Mouse (Mus musculus): ENCODE data around the gene Fam166a. TPM values are rescaled to one million over a fixed set of nuclear protein-coding genes. Genes with fewer than 3 reads are reported as not detected.

The Fam166a gene
- polyA plus RNA-seq, 1 experiment from 2014 or later, result 0.43 TPM

DNA sequence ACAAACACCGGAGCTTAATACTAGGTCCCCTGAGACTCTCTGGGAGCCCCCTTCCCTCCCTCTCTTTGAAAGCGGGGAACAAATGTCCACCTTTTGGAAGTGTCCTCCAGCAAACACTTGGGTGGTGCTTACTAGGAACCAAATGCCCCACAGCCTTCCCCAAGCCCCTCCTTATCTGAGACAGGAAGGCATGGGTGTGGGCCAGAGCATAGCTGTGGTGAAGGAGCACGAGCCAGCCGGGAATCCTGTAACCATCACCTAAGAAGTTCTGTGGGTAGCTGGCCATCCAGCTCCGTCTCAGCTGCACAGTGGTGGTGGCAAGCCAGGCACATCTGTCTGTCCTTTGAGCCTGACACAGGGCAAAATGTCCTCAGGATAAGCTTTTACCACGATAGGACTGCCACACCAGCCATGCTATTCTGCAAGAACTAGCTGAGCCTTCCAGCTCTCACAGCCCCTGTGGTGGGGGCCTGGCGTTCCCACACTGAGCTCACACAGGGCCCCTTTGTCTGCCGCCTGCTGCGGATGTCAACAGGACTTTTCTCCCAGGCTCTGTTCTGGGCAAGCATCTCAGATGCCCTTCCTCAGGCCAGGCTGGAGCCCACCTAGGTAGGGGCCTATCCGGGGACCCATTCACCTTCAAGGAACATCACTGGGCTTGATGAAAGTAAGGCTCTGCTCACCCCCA, 40.1 kb upstream of the Fam166a start:
- peaks cover 47% of the 10 kb centered on the region for H3K4me1 ChIP-seq
- peak overlapping the region; percentile 21 for H3K4me2 ChIP-seq
- ATAC-seq (replicated peaks), result no peak
- H3K9ac ChIP-seq, result no peak overlapping the region; the same call in 1 of the 2 replicates
- no peak overlapping the region for H3K4me3 ChIP-seq
- H3K27me3 ChIP-seq (replicated peaks), result no peaks in the 10 kb centered on the region
- peak overlapping the region; percentile 76 for H3K27ac ChIP-seq
- H3K9me3 ChIP-seq, result no peaks in the 10 kb centered on the region
- no peaks in the 10 kb centered on the region for H3K36me3 ChIP-seq (replicated peaks)
- WGBS, result 21% methylated on average over 10 of the region's 10 CpGs

DNA sequence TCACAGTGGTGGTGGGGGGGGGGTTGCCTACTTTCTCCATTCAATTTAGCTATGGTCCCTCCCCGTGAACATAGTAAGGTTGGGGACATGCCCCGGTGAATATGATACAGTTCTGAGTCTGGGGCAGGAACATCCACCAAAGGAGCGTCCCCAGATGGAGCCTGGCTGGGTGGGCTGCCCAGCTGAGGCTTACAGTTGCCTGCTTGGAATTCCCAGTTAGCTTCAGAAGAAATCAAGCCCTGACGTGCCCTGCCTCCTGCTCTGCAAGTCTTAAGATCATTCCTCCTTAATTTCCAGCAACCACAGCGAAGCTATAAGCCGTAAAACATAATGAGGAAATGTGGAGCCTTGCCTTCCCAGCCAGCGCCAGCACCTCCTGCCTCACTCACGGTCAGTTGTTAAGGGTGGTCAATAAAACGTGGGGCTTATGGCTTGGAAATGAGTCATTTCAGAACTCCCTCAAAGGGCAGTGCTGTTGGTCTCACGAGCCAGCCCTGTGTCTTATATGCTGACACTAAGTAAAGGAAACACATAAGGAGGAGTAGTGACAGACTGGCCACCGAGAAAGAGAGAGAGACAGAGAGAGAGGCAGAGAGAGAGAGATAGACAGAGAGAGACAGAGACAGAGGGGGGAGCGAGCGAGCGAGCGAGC, 38.9 kb upstream of the Fam166a start:
- no peaks in the 10 kb centered on the region for H3K9me3 ChIP-seq
- ATAC-seq (replicated peaks), result no peak
- H3K4me2 ChIP-seq, result peak overlapping the region; percentile 77
- H3K9ac ChIP-seq, result 0 out of 2 replicates have a peak overlapping the region, but pooled peaks have one; percentile 25
- H3K4me3 ChIP-seq, result peak overlapping the region; percentile 65
- H3K27ac ChIP-seq, result peak overlapping the region; percentile 70
- 36% methylated on average over 15 of the region's 15 CpGs for WGBS
- H3K4me1 ChIP-seq, result peaks cover 50% of the 10 kb centered on the region
- no peaks in the 10 kb centered on the region for H3K36me3 ChIP-seq (replicated peaks)
- no peaks in the 10 kb centered on the region for H3K27me3 ChIP-seq (replicated peaks)

DNA sequence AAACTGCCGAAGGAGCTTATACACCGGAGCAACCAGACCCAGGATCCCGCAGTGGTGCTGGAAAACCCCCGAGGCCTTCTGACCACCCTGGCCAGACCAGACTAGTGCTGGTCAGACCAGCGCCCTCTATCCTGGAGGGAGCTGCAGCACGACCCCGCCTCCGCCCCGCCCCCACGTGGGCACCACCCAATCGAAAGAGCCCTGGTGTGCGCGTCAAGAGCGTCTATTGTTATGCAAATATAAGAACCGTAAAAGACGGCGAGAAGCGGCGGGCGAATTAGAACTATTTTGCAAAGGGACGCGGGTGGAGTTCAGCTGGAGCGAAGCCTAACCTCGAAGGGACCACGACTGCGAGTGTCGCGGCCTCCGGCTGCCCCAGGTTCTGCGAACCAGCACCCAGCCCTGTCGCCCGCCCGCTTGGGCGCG, 38.1 kb upstream of the Fam166a start, which contains the start of gene Nrarp:
Gene Nrarp (plus strand): TSS at position 281 of the 426 bp plus-strand sequence.
- Histone ChIP-seq H3K4me1 (peaks cover 52% of the 10 kb centered on the region), H3K27ac (peak within 1 kb of the TSS; percentile 79), H3K36me3 (replicated peaks) (no peaks in the 10 kb centered on the region), H3K4me2 (peak within 1 kb of the TSS; percentile 77), H3K9ac (peak within 1 kb of the TSS; percentile 53), H3K9me3 (no peaks in the 10 kb centered on the region), H3K27me3 (replicated peaks) (no peaks in the 10 kb centered on the region), H3K4me3 (peak within 1 kb of the TSS; percentile 65)
- WGBS, result under 1% methylated on average over 35 of the region's 35 CpGs
- peak; percentile 91 for ATAC-seq (replicated peaks)

GRCm38 (mm10) chr2:25180973-25181890, 37.3 kb upstream of the Fam166a start:
- Histone ChIP-seq H3K36me3 (replicated peaks) (no peaks in the 10 kb centered on the region), H3K4me2 (peak overlapping the region; percentile 77), H3K9me3 (no peaks in the 10 kb centered on the region), H3K27ac (peak overlapping the region; percentile 79), H3K9ac (peak overlapping the region; percentile 53), H3K4me3 (peak overlapping the region; percentile 65), H3K27me3 (replicated peaks) (no peaks in the 10 kb centered on the region), H3K4me1 (peaks cover 55% of the 10 kb centered on the region)
- ATAC-seq (replicated peaks), result peak; percentile 38
- under 1% methylated on average over 100 of the region's 100 CpGs for WGBS

DNA sequence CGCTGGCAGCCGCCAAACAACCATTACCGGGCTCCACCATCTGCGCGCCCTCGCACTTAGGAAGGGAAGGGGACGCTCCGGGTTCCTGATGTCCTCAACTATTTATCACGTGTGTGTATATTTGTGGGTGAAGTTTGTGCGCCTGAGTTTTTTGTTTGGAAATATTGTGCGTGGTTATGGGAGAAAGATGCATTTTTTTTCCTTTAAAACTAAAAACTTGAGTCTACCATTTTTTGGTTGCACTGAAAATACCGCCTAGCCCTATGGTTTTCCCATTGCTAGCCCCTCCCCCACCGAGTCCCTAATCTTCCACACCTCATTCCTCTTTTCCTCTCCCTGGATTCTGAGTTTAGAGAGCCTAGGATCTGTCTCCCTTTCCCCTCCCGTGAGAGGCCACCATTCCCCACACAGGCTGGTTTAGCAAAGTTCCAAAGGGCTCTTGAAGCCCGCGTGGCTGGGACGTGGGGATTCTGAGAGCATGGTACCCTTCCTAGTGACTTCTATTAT, 36.6 kb upstream of the Fam166a start:
- Histone ChIP-seq H3K4me2 (peak overlapping the region; percentile 77), H3K9me3 (no peaks in the 10 kb centered on the region), H3K4me1 (peaks cover 50% of the 10 kb centered on the region), H3K9ac (peak overlapping the region; percentile 53), H3K27ac (peak overlapping the region; percentile 79), H3K4me3 (peak overlapping the region; percentile 65), H3K36me3 (replicated peaks) (no peaks in the 10 kb centered on the region), H3K27me3 (replicated peaks) (no peaks in the 10 kb centered on the region)
- ATAC-seq (replicated peaks), result no peak
- 0% methylated on average over 17 of the region's 17 CpGs for WGBS

DNA sequence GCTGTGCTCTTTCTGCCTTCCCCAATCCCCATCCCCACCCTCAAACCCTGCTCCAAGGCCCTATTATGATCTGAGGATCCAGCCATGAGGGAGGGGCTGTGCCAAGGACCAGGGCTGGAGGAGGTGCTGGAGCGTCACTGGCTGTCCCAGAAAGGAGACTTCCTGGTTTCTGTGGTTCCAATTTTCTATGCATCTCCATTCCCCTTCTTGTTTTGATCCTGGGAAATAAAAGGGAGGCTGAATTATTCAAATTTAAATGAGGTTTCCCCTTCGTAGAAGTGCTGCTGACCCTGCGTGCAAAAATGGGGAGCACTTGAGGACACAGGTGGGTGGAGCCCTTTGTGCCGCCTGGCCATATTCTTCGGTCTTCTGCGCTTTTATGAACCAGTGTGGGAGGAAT, 35.9 kb upstream of the Fam166a start:
- Histone ChIP-seq H3K36me3 (replicated peaks) (no peaks in the 10 kb centered on the region), H3K9ac (no peak overlapping the region; the same call in 1 of the 2 replicates), H3K4me3 (peak overlapping the region; percentile 65), H3K4me1 (peaks cover 43% of the 10 kb centered on the region), H3K4me2 (peak overlapping the region; percentile 77), H3K9me3 (no peaks in the 10 kb centered on the region), H3K27ac (peak overlapping the region; percentile 57), H3K27me3 (replicated peaks) (no peaks in the 10 kb centered on the region)
- ATAC-seq (replicated peaks), result no peak
- 4% methylated on average over 6 of the region's 6 CpGs for WGBS

GRCm38 (mm10) chr2:25183336-25183735, 35.2 kb upstream of the Fam166a start:
- Histone ChIP-seq H3K36me3 (replicated peaks) (no peaks in the 10 kb centered on the region), H3K27ac (no peak overlapping the region), H3K4me3 (peak overlapping the region; percentile 65), H3K4me2 (peak overlapping the region; percentile 77), H3K27me3 (replicated peaks) (no peaks in the 10 kb centered on the region), H3K9ac (no peak overlapping the region), H3K4me1 (peaks cover 38% of the 10 kb centered on the region), H3K9me3 (no peaks in the 10 kb centered on the region)
- WGBS, result 49% methylated on average over 2 of the region's 2 CpGs
- ATAC-seq (replicated peaks), result no peak

DNA sequence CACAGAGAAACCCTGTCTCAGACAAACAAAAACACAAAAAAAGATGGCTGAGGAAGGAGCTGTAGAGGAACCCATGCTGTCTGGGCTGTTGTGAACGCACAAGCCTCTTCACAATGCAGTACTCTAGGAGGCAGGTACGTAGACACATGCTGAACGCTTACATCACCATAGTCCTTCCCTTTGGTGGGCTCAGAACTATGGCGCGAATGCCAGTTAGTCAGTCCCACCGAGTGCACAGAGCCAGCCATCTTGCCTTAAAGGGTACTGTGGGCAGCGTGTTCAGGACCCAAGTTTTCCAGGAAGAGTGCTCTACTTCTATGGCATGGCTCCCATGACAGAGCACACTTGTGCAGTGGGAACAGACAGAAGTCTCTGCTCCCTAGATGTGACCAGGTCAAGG, 34.0 kb upstream of the Fam166a start:
- Histone ChIP-seq H3K9ac (no peak overlapping the region), H3K4me1 (peaks cover 35% of the 10 kb centered on the region), H3K27me3 (replicated peaks) (no peaks in the 10 kb centered on the region), H3K4me3 (no peak overlapping the region), H3K9me3 (no peaks in the 10 kb centered on the region), H3K4me2 (0 out of 2 replicates have a peak overlapping the region, but pooled peaks have one; percentile 82), H3K36me3 (replicated peaks) (no peaks in the 10 kb centered on the region), H3K27ac (0 out of 2 replicates have a peak overlapping the region, but pooled peaks have one; percentile 86)
- WGBS, result 89% methylated on average over 7 of the region's 7 CpGs
- no peak for ATAC-seq (replicated peaks)

- under 1% methylated on average over 61 of the region's 64 CpGs for WGBS
- peak overlapping the region; percentile 45 for H3K4me3 ChIP-seq
- peak; percentile 72 for ATAC-seq (replicated peaks)
These were observed 32.6 kb upstream of the Fam166a start for GRCm38 (mm10) chr2:25185625-25186574.

DNA sequence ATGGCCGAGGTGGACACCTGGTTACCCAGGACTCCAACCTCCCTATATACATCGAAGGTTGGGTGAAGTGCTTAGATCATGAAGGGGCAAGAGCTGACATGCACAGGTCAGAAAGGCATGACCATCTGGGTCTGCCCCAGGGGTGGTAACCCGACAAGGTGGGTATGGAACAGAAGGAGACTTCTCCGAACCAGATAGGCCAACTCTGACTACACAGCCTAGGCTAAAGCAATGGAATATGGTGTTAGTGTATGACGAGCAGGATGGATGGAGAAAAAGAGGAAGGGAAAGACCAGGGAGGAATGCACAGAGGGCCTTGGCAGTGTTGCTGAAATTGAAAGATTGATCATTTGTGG, 32.0 kb upstream of the Fam166a start:
- Histone ChIP-seq H3K27ac (peak overlapping the region; percentile 86; the same call in 1 of the 2 replicates), H3K9me3 (no peaks in the 10 kb centered on the region), H3K36me3 (replicated peaks) (no peaks in the 10 kb centered on the region), H3K4me1 (peaks cover 23% of the 10 kb centered on the region), H3K27me3 (replicated peaks) (no peaks in the 10 kb centered on the region), H3K9ac (no peak overlapping the region), H3K4me3 (peak overlapping the region; percentile 45), H3K4me2 (peak overlapping the region; percentile 82)
- ATAC-seq (replicated peaks), result no peak; the same call in 1 of the 2 replicates
- 25% methylated on average over 5 of the region's 5 CpGs for WGBS

More at GRCm38 (mm10) chr2:25185625-25186574, 32.6 kb upstream of the Fam166a start:
- Histone ChIP-seq H3K4me1 (peaks cover 29% of the 10 kb centered on the region), H3K27ac (peak overlapping the region; percentile 86), H3K27me3 (replicated peaks) (no peaks in the 10 kb centered on the region), H3K9me3 (no peaks in the 10 kb centered on the region), H3K36me3 (replicated peaks) (no peaks in the 10 kb centered on the region), H3K4me2 (peak overlapping the region; percentile 82), H3K9ac (peak overlapping the region; percentile 58)

DNA sequence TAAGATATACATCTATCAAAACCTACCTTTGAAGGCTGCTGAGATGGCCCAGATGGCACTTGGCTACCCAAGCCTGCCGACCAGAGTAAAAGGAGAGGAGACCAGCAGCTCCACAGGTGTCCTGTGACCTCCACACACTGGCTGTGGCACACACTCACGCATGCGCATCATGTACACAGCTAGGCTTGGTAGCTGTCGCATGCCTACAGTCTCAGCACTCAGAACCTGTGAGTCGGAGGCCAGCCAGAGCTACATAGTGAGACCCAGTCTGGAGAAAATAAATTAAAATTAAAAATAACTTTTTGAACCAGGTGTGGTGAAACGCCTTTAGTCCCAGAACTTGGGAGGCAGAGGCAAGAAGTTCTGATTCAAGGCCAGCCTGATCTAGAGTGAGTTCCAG, 30.7 kb upstream of the Fam166a start:
- H3K36me3 ChIP-seq (replicated peaks), result no peaks in the 10 kb centered on the region
- H3K9me3 ChIP-seq, result no peaks in the 10 kb centered on the region
- H3K9ac ChIP-seq, result no peak overlapping the region
- H3K4me1 ChIP-seq, result peaks cover 11% of the 10 kb centered on the region; the same call in 1 of the 2 replicates
- no peak for ATAC-seq (replicated peaks)
- no peak overlapping the region for H3K27ac ChIP-seq
- WGBS, result 82% methylated on average over 6 of the region's 6 CpGs
- no peak overlapping the region for H3K4me3 ChIP-seq
- no peak overlapping the region for H3K4me2 ChIP-seq
- H3K27me3 ChIP-seq (replicated peaks), result no peaks in the 10 kb centered on the region

Data from midbrain, embryonic 15.5 days (tissue).